In genomic region chr1:39721351-39721726, GRCm38 (mm10) we compare ENCODE assay signal across 9 mouse cellular contexts. TPM values are rescaled to one million over a fixed set of nuclear protein-coding genes. Genes with fewer than 3 reads are reported as not detected.
A peak's percentile ranks its signal among the peaks of the same experiment; 100 is the strongest.
DNase-seq lines count a peak whose midpoint lies in the region; ATAC-seq lines count a peak whose summit lies in the region.
"Had no signal": no experiment of that assay in that cellular context is flagged by ENCODE, and none has a peak within 500 bp of the region (broad histone marks: within the 10 kb centered on the region; RNA-seq: fewer than 3 reads in every experiment).

No protein-coding gene starts in this region.

- ATAC-seq in heart, embryonic 16.5 days (replicated peaks; ENCODE audit: extremely low read depth, insufficient read depth, low FRiP score) = no peak; the same call in 1 of the 2 replicates
- ATAC-seq in liver, embryonic 16.5 days (ENCODE audit: low read depth) = no peak
- no peak for ATAC-seq in megakaryocyte progenitor cell, adult 5-6 weeks (replicated peaks; ENCODE audit: poor library complexity)

- peaks cover 9% of the 10 kb centered on the region for H3K4me1 ChIP-seq in brown adipose tissue, adult 24 weeks (ENCODE audit: control insufficient read depth, insufficient read depth, insufficient read length, low read length)
- peaks cover 8% of the 10 kb centered on the region; the same call in 1 of the 2 replicates for H3K4me1 ChIP-seq in heart, embryonic 16.5 days (ENCODE audit: control insufficient read depth, insufficient read depth, low read length)
- no peaks in the 10 kb centered on the region; the same call in 1 of the 2 replicates for H3K4me1 ChIP-seq in liver, embryonic 16.5 days (ENCODE audit: control insufficient read depth, low read depth, low read length)

- WGBS in heart, embryonic 16.5 days = 16% methylated on average over 9 of the region's 9 CpGs
- WGBS in liver, embryonic 16.5 days (ENCODE audit: insufficient replicate concordance) = 20% methylated on average over 9 of the region's 9 CpGs

- H3K4me2 ChIP-seq in heart, embryonic 16.5 days (ENCODE audit: low read depth, low read length) = peak overlapping the region; percentile 76
- peak overlapping the region; percentile 69 for H3K4me2 ChIP-seq in liver, embryonic 16.5 days (ENCODE audit: low read depth, low read length)

- H3K36me3 ChIP-seq in heart, embryonic 16.5 days (ENCODE audit: control insufficient read depth, insufficient read depth) = no peaks in the 10 kb centered on the region
- no peaks in the 10 kb centered on the region for H3K36me3 ChIP-seq in liver, embryonic 16.5 days (ENCODE audit: control insufficient read depth, insufficient read depth)

- H3K27ac ChIP-seq in brown adipose tissue, adult 24 weeks (replicated peaks; ENCODE audit: low read depth, low read length) = no peak overlapping the region
- peak overlapping the region; percentile 2; the same call in 1 of the 2 replicates for H3K27ac ChIP-seq in heart, embryonic 16.5 days (ENCODE audit: low read length)
- no peak overlapping the region for H3K27ac ChIP-seq in liver, embryonic 16.5 days (ENCODE audit: low read length)

- peak; percentile 89 for DNase-seq in heart, adult 11 months
- no peak for DNase-seq in heart, postnatal 4 days
- DNase-seq in thymus, postnatal 36 days = no peak
- no peak for DNase-seq in thymus, adult 18-20 months
- DNase-seq: thymus, postnatal 14 days had no signal

- H3K27me3 ChIP-seq in heart, embryonic 16.5 days (ENCODE audit: control insufficient read depth, insufficient read depth, low read length) = no peaks in the 10 kb centered on the region
- no peaks in the 10 kb centered on the region for H3K27me3 ChIP-seq in liver, embryonic 16.5 days (ENCODE audit: control insufficient read depth, insufficient read depth, low read depth, low read length)

- peak overlapping the region; percentile 80 for H3K9ac ChIP-seq in heart, embryonic 16.5 days (ENCODE audit: low read length)
- H3K9ac ChIP-seq in liver, embryonic 16.5 days (ENCODE audit: low read depth, low read length) = no peak overlapping the region; the same call in 1 of the 2 replicates

- peak overlapping the region; percentile 39 for H3K4me3 ChIP-seq in brown adipose tissue, adult 24 weeks (ENCODE audit: insufficient read depth, low read depth, low read length)
- H3K4me3 ChIP-seq in heart, embryonic 16.5 days (ENCODE audit: low read length) = peak overlapping the region; percentile 56
- peak overlapping the region; percentile 58; the same call in 1 of the 2 replicates for H3K4me3 ChIP-seq in liver, embryonic 16.5 days (ENCODE audit: low read depth, low read length)

- no peaks in the 10 kb centered on the region for H3K9me3 ChIP-seq in heart, embryonic 16.5 days (replicated peaks; ENCODE audit: control insufficient read depth, low read length)
- no peaks in the 10 kb centered on the region for H3K9me3 ChIP-seq in liver, embryonic 16.5 days (replicated peaks; ENCODE audit: control insufficient read depth, low read length)

RNA-seq across cellular contexts. Expression of gene Rfx8, which starts 0.5 kb away (rescaled TPM):
- under 1 TPM; 0.57 to 0.72 TPM for total RNA-seq in heart, postnatal 4 days (2021)
- not detected in 2 replicates for polyA plus RNA-seq in brown adipose tissue, adult 24 weeks (2012; ENCODE audit: insufficient read depth, insufficient read length, missing spikeins)
- polyA plus RNA-seq in heart, embryonic 16.5 days (2015; fragmentation: Nextera tagmentation; extraction: Ambion mirVana) = 0.51 and 0.68 TPM in 2 replicates
- 0.13 and 0.14 TPM in 2 replicates for polyA plus RNA-seq in liver, embryonic 16.5 days (2015; fragmentation: Nextera tagmentation; extraction: Ambion mirVana)
- total RNA-seq in megakaryocyte progenitor cell, adult 5-6 weeks (2015) = 0.10 and 0.59 TPM in 2 replicates
- 0.34 and 0.62 TPM in 2 replicates for total RNA-seq in megakaryocyte progenitor cell, adult 5-6 weeks (2017)
